Mouse (Mus musculus) gastrocnemius, adult 8-10 months (tissue): Measurements from ENCODE around the gene Myo10. TPM values are rescaled to one million over a fixed set of nuclear protein-coding genes. Genes with fewer than 3 reads are reported as not detected.
A peak's percentile ranks its signal among the peaks of the same experiment; 100 is the strongest.

Source experiments
- DNase-seq, 2 experiments: peaks; one replicate each; pipeline ENCODE4 v3.0.0; 2022; ENCODE audit warnings: low spot score in 2 of 2
- total RNA-seq, 4 experiments: library from RNA; stranded (reverse); gene quantifications; 2 replicates each; pipeline ENCODE4 v1.2.4; 2022

Gene Myo10
- total RNA-seq, 4 experiments from 2014 or later = 50.1 to 61.3 (median 55.3) TPM

GRCm38 (mm10) chr15:25761049-25761448, 138.7 kb downstream of the Myo10 start:
- DNase-seq = no peak

- DNase-seq = no peak
Measured at GRCm38 (mm10) chr15:25761800-25762211, 139.5 kb downstream of the Myo10 start.

GRCm38 (mm10) chr15:25762306-25762705, 140.0 kb downstream of the Myo10 start:
- DNase-seq = peak; percentile 54 to 66

- DNase-seq = no peak
Measured at GRCm38 (mm10) chr15:25763106-25763505, 140.8 kb downstream of the Myo10 start.

GRCm38 (mm10) chr15:25764653-25765352, 142.5 kb downstream of the Myo10 start:
- no peak for DNase-seq

GRCm38 (mm10) chr15:25767777-25768176, 145.5 kb downstream of the Myo10 start:
- DNase-seq = no peak

- no peak for DNase-seq
Measured at GRCm38 (mm10) chr15:25769524-25770255, 147.4 kb downstream of the Myo10 start.

GRCm38 (mm10) chr15:25771782-25772181, 149.5 kb downstream of the Myo10 start:
- DNase-seq = no peak

GRCm38 (mm10) chr15:25773711-25774513, 151.6 kb downstream of the Myo10 start:
- no peak for DNase-seq

- DNase-seq = no peak
Measured at GRCm38 (mm10) chr15:25778937-25779336, 156.6 kb downstream of the Myo10 start.

- no peak for DNase-seq
Measured at GRCm38 (mm10) chr15:25779522-25780191, 157.3 kb downstream of the Myo10 start.

GRCm38 (mm10) chr15:25781053-25781452, 158.7 kb downstream of the Myo10 start:
- DNase-seq = no peak

- DNase-seq = peak; percentile 36 to 42
Measured at GRCm38 (mm10) chr15:25785456-25786390, 163.4 kb downstream of the Myo10 start.

- DNase-seq = no peak
Measured at GRCm38 (mm10) chr15:25787406-25787805, 165.1 kb downstream of the Myo10 start.

GRCm38 (mm10) chr15:25787965-25788364, 165.6 kb downstream of the Myo10 start:
- no peak for DNase-seq

- no peak for DNase-seq
Measured at GRCm38 (mm10) chr15:25788565-25788964, 166.2 kb downstream of the Myo10 start.

GRCm38 (mm10) chr15:25789241-25789640, 166.9 kb downstream of the Myo10 start:
- no peak for DNase-seq

- no peak for DNase-seq
Measured at GRCm38 (mm10) chr15:25791660-25792353, 169.5 kb downstream of the Myo10 start.

GRCm38 (mm10) chr15:25794123-25794522, 171.8 kb downstream of the Myo10 start:
- DNase-seq = no peak

- no peak for DNase-seq
Measured at GRCm38 (mm10) chr15:25795496-25795895, 173.2 kb downstream of the Myo10 start.
